ENCODE assay signal across 22 mouse cellular contexts in the genomic region with DNA sequence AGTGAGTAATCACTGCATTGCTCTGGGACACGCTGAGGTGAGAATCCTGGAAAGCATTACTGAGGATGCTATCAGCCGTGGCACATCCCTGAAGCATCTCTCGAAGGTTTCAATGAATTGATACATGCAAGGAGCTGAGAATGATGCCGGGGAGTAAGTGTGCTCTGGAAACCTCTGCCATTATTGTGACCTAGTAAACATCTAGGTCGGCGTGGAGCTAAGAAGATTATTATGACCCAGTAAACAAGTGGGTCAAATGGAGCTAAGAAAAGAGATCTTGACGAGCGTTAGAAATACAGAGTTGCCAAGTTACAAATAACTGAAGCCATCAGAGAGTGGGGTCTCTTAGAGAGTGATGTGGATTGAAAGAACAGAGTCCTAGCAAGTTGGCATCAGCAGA.
"Had no signal": no experiment of that assay in that cellular context is flagged by ENCODE, and none has a peak within 500 bp of the region (broad histone marks: within the 10 kb centered on the region; RNA-seq: fewer than 3 reads in every experiment).

No protein-coding gene starts in this region.

- H3K27me3 ChIP-seq: heart, embryonic 13.5 days; heart, embryonic 15.5 days; hindbrain, embryonic 13.5 days; hindbrain, embryonic 15.5 days; kidney, embryonic 15.5 days; limb, embryonic 15.5 days had no signal

- H3K36me3 ChIP-seq: heart, embryonic 13.5 days; heart, embryonic 15.5 days; hindbrain, embryonic 13.5 days; hindbrain, embryonic 15.5 days; kidney, embryonic 15.5 days; limb, embryonic 13.5 days; limb, embryonic 15.5 days had no signal

- H3K27ac ChIP-seq: heart, embryonic 13.5 days; heart, embryonic 15.5 days; hindbrain, embryonic 13.5 days; hindbrain, embryonic 15.5 days; hindbrain, postnatal 0 days; kidney, embryonic 15.5 days; kidney, postnatal 0 days; limb, embryonic 13.5 days; limb, embryonic 15.5 days had no signal

- DNase-seq: forebrain, postnatal 0 days; gastrocnemius, postnatal 14 days; gastrocnemius, postnatal 36 days; heart, adult 18-20 months; heart, postnatal 36 days; kidney, adult 11 months; kidney, adult 2 months; kidney, adult 9 months; kidney, postnatal 14 days; kidney, postnatal 36 days; layer of hippocampus, adult 9-11 months; layer of hippocampus, postnatal 36 days; left cerebral cortex, postnatal 4 days had no signal

- H3K4me3 ChIP-seq: heart, embryonic 13.5 days; heart, embryonic 15.5 days; hindbrain, embryonic 13.5 days; hindbrain, embryonic 15.5 days; kidney, embryonic 15.5 days; limb, embryonic 13.5 days; limb, embryonic 15.5 days had no signal

- H3K9me3 ChIP-seq: heart, embryonic 13.5 days; heart, embryonic 15.5 days; hindbrain, embryonic 13.5 days; hindbrain, embryonic 15.5 days; kidney, embryonic 15.5 days; limb, embryonic 13.5 days; limb, embryonic 15.5 days had no signal

- H3K4me1 ChIP-seq: heart, embryonic 13.5 days; heart, embryonic 15.5 days; kidney, embryonic 15.5 days; limb, embryonic 13.5 days; limb, embryonic 15.5 days had no signal
